Mouse (Mus musculus) neural tube, embryonic 10.5 days (tissue): ENCODE measurements around the gene Osbpl10.

Experiments
- DNase-seq: peaks from one replicate; pipeline ENCODE4 v3.0.0-alpha.2; 2017; ENCODE audit warnings: low spot score; ENCODE audit errors: extremely low spot score

Gene Osbpl10

GRCm38 (mm10) chr9:115149011-115149756 is 170.8 kb downstream of the Osbpl10 start:
- no peak for DNase-seq

DNA sequence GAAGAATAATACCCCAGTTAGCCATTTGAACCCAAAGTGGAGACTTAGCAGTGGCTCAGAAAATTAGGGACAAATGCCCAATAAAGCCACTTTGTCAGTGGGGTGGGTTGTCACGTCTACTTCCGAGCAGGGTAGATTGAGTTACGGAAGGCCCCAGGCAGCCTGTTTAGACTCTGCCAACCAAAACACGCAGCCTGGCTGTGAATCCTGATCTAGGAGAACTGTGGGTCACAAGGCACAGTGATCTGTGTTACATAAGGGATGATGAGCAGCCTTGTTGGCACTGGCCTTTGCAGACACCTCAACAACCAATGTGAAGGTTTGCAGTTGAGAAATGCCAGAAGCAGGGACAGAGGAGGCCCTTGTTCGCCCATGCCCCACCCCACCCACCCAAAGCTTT is 183.2 kb downstream of the Osbpl10 start:
- DNase-seq = no peak

GRCm38 (mm10) chr9:115163031-115163430 is 184.7 kb downstream of the Osbpl10 start:
- DNase-seq = peak; percentile 44

GRCm38 (mm10) chr9:115163693-115164092 is 185.3 kb downstream of the Osbpl10 start:
- no peak for DNase-seq

- no peak for DNase-seq
Observed at GRCm38 (mm10) chr9:115164351-115164750, 186.0 kb downstream of the Osbpl10 start.

GRCm38 (mm10) chr9:115165996-115166395 is 187.6 kb downstream of the Osbpl10 start:
- no peak for DNase-seq

GRCm38 (mm10) chr9:115169591-115169990 is 191.2 kb downstream of the Osbpl10 start:
- no peak for DNase-seq

GRCm38 (mm10) chr9:115172096-115172495 is 193.7 kb downstream of the Osbpl10 start:
- DNase-seq = no peak

GRCm38 (mm10) chr9:115179154-115179553 is 200.8 kb downstream of the Osbpl10 start:
- DNase-seq = no peak

GRCm38 (mm10) chr9:115179935-115180334 is 201.6 kb downstream of the Osbpl10 start:
- no peak for DNase-seq

DNA sequence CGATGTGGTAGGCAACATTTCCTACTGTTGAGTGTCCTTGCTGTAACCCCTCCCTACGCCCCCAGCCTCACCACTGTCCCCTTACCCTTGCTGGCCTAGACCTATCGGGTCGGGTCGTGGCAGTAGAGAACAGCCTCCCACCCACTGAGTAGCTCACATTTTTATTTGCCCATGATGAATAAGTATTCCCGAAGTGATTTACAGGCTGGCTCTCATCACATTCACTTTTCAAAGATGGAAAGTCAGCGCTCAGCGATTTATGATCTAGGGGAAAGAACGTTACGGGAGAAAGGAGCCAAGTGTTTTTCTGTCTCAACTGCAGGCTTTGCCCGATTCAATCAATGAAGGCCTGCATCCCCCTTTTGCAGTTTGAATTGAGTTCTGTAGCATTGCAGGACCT is 208.0 kb downstream of the Osbpl10 start:
- no peak for DNase-seq

DNA sequence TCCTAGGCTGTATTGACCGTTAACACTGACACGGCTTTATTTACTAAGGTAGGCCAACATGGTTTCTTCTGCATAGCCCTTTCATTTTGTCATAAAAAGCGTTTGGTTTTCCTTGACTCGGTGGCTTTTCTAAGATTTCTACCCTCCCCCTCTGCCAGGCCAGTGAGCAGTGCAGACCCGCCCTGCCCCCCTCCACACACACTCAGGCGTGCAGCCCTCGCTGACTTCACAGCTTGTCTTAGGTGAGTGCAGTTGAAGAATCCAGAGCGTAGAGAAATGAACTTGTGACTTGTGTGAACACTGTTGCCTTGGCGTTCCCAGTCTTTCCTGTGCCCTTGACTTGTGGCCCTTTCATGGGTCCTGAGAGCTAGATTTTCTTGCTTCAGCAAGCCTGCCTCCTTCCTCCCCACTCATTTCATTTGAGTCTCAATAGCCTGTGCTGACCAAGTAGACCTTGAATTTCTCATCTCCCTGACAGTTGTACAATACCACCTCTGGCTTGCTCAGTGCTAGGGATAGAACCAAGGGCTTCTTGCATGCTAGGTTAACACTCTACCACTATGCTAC is 212.1 kb downstream of the Osbpl10 start:
- DNase-seq = no peak

DNA sequence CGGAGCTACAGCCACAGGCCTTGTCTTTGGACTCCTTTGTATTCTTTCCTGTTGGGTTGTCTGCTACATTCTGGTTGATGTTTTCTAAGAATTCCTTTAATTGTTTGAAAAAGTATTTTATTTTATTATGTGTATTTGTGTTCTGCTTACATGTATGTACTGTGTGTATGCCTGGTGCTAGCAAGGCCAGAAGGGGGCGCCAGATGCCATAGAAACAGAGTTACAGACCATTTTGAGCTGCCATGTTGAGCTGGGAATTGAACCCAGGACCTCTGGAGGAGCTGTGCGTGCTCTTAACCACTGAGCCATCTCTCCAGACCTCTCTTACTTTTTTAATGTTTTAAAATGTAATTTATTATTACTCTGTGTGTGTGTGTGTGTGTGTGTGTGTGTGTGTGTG is 214.5 kb downstream of the Osbpl10 start:
- DNase-seq = no peak

GRCm38 (mm10) chr9:115197082-115197481 is 218.7 kb downstream of the Osbpl10 start:
- no peak for DNase-seq

DNA sequence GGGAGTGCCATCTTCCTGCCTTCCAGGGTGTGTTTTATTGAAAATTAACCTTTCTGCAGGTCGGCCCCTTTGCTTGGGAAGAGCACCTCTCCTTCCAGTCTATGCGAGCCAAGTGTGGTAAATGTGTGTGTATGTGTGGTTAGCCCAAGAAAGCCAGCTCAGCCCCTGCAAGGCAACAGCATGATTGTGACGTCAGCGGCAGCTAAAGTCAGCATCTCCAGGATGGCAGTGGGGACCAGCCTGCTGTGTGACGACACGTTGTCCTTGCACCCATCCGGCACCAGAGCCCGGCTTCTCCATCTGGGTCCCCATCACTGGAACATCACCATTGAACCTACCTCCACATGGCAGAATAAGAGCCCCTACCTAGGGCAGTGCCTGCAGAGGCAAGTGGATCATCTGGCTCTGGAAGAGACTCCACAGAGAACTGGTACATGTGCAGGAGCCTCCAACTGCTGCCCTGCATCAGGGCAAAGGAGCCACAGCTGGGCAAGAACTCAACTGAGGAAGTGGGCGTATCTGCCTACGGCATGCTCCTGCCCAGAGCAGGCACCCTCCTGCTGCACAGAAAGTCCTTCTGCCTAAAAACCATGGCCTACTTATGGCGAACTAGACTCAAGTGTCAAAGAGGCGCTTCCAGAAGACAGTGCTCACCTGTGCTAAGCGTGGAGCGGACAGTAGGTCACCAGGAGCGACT is 221.9 kb downstream of the Osbpl10 start:
- DNase-seq = no peak

- DNase-seq = no peak
Observed at GRCm38 (mm10) chr9:115201264-115201663, 222.9 kb downstream of the Osbpl10 start.

DNA sequence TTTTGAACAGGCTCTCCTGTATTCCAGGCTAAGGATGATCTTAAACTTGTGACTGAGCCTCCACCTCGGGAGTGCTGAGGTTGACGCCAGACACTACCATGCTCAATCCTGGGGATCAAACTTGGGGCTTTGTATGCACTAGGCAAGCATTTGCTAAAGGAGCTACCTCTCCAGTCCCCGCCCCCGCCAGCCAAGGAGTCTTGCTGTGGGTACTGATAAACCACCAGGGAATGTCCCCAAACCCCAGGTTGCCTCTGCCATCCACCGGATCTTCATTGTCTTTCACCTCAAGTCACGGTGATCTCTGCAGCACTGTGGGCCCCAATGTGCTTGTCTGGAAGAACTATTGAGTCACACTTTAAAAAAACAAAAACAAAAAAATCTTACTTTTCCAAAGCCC is 224.8 kb downstream of the Osbpl10 start:
- no peak for DNase-seq

DNA sequence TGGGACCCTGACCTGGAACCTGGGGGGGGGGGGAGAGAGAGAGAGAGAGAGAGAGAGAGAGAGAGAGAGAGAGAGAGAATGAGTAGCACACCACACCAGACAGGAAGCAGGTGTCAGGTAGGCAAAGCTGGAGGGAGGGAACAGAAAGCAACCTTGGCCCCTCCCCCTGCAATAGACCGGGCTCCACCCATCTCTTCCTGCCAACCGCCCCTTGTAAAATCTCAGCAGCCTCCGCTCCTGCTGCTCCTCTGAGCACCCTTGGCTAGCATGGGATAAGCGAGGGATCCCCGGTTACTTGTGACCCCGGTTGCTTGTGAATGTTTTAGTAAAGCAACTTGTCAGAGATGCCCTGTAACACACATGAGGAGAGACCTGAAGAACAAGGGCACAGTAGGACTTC is 227.1 kb downstream of the Osbpl10 start:
- no peak for DNase-seq

DNA sequence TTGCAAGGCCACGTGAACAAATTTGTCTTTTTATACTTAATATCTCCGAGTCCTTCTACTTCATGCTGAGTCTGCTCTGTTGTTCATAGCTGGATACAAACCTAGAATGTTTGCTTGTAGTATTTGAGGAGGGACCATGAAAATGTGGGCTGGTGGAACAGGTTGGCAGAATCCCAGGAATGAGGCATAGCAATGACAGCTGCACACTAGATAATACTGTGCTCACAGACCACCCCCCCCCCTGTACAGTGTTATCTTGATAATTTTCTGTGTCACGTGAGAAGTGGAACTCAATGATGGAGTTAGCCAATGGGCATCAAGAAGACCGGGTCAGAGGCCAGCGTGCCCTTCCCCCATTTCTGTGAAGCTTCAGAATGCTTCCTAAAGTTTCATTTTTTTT is 227.8 kb downstream of the Osbpl10 start:
- DNase-seq = no peak

DNA sequence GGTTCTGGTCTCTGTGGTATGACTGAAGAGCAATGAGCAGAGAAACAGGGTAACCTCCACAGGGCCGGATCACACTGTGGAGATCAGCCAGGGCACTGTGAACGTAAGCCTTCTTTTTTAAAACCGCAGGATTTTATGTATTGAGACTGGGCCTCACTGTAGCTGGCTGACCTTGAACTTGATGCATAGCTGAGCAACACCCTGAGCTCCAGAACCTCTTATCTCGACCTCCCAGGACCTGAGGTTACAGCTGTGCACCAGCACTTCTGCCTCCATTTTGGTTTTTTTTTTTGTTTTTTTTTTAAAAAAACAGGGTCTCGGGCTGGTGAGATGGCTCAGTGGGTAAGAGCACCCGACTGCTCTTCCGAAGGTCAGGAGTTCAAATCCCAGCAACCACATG is 231.4 kb downstream of the Osbpl10 start:
- no peak for DNase-seq

GRCm38 (mm10) chr9:115210535-115210934 is 232.2 kb downstream of the Osbpl10 start:
- no peak for DNase-seq

- no peak for DNase-seq
Observed at GRCm38 (mm10) chr9:115213755-115214264, 235.4 kb downstream of the Osbpl10 start.
